Mouse (Mus musculus): ENCODE data around the gene Podxl2. TPM values are rescaled to one million over a fixed set of nuclear protein-coding genes. Genes with fewer than 3 reads are reported as not detected.

Podxl2 gene
- polyA plus RNA-seq, 1 experiment, result 12.5 TPM

DNA sequence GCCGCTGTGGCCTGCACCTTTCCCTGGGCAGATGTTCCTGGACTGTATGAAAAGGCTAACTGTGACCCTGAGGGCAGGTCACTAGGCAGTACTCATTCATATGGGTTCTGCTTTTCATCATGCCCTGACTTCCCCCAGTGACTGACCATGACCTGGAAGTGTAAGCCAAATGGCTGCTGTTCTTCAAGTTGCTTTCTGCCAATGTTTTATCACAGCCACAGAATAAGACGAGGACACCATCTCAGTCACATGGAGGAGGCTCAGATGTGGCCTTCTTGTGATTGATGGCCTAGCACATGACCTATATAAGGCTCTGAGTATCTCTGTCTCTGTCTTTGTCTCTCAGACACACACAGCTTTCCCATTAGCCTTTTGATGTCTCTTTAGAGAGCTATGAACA lies 27.3 kb downstream of the Podxl2 start:
- no peaks in the 10 kb centered on the region for H3K36me3 ChIP-seq (ENCODE audit: control insufficient read depth, insufficient read depth, low read length)
- H3K4me1 ChIP-seq (ENCODE audit: control insufficient read depth, insufficient read depth, low read length), result 0 out of 2 replicates have a peak, but pooled peaks cover 4% of the 10 kb centered on the region
- H3K27me3 ChIP-seq (replicated peaks; ENCODE audit: control insufficient read depth, insufficient read depth, low read length), result no peaks in the 10 kb centered on the region
- no peak overlapping the region for H3K4me3 ChIP-seq (ENCODE audit: insufficient read depth, low read depth, low read length)
- 67% methylated on average over 2 of the region's 2 CpGs for WGBS
- H3K27ac ChIP-seq (ENCODE audit: insufficient read depth, low read depth, low read length), result no peak overlapping the region
- no peak for TF ChIP-seq CTCF (conservative IDR thresholded peaks at IDR 0.05; ENCODE audit: insufficient read depth, insufficient read length, low read depth, low read length)
- no peak for DNase-seq

GRCm38 (mm10) chr6:88844901-88845565 lies 29.8 kb downstream of the Podxl2 start:
- 95% methylated on average over 7 of the region's 7 CpGs for WGBS

GRCm38 (mm10) chr6:88843781-88844725 lies 30.8 kb downstream of the Podxl2 start:
- TF ChIP-seq CTCF (conservative IDR thresholded peaks at IDR 0.05; ENCODE audit: insufficient read depth, insufficient read length, low read depth, low read length) (no peak), POLR2A (IDR thresholded peaks at IDR 0.05; ENCODE audit: low read depth, low read length) (no peak)
- Histone ChIP-seq H3K27ac (ENCODE audit: insufficient read depth, low read depth, low read length) (no peak overlapping the region), H3K4me1 (ENCODE audit: control insufficient read depth, insufficient read depth, low read length) (peaks cover 11% of the 10 kb centered on the region), H3K27me3 (replicated peaks; ENCODE audit: control insufficient read depth, insufficient read depth, low read length) (no peaks in the 10 kb centered on the region), H3K4me3 (ENCODE audit: insufficient read depth, low read depth, low read length) (no peak overlapping the region), H3K36me3 (ENCODE audit: control insufficient read depth, insufficient read depth, low read length) (no peaks in the 10 kb centered on the region)
- no peak for DNase-seq
- WGBS, result 86% methylated on average over 9 of the region's 9 CpGs

More at GRCm38 (mm10) chr6:88844901-88845565, 29.8 kb downstream of the Podxl2 start:
- Histone ChIP-seq H3K27me3 (replicated peaks; ENCODE audit: control insufficient read depth, insufficient read depth, low read length) (no peaks in the 10 kb centered on the region), H3K36me3 (ENCODE audit: control insufficient read depth, insufficient read depth, low read length) (no peaks in the 10 kb centered on the region), H3K4me3 (ENCODE audit: insufficient read depth, low read depth, low read length) (no peak overlapping the region), H3K4me1 (ENCODE audit: control insufficient read depth, insufficient read depth, low read length) (peaks cover 11% of the 10 kb centered on the region), H3K27ac (ENCODE audit: insufficient read depth, low read depth, low read length) (no peak overlapping the region)
- no peak for DNase-seq
- TF ChIP-seq CTCF (conservative IDR thresholded peaks at IDR 0.05; ENCODE audit: insufficient read depth, insufficient read length, low read depth, low read length), result no peak
- TF ChIP-seq POLR2A (IDR thresholded peaks at IDR 0.05; ENCODE audit: low read depth, low read length), result no peak

DNA sequence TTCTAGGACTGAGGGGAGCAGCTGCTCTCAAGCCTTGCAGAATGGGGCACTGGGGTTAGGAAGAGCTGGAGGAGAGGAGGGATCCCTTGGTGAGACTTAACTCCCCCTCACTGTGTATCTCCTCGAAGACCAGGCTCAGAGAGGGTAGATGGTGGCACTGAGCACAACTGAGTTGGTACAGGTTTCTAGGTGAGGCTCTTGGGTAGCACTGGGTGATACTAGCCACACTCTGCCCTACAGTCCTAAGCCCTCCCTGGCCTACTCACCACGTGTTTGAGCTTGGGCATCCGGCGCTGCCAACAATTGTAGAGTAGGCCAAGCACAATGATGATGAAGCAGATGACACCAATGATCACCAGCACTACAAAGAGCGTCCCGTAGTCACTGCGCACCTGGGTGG lies 31.6 kb downstream of the Podxl2 start:
- H3K4me3 ChIP-seq (ENCODE audit: insufficient read depth, low read depth, low read length), result peak overlapping the region; percentile 66
- DNase-seq, result no peak
- no peaks in the 10 kb centered on the region for H3K27me3 ChIP-seq (replicated peaks; ENCODE audit: control insufficient read depth, insufficient read depth, low read length)
- no peaks in the 10 kb centered on the region for H3K36me3 ChIP-seq (ENCODE audit: control insufficient read depth, insufficient read depth, low read length)
- TF ChIP-seq POLR2A (IDR thresholded peaks at IDR 0.05; ENCODE audit: low read depth, low read length), result no peak
- no peak for TF ChIP-seq CTCF (conservative IDR thresholded peaks at IDR 0.05; ENCODE audit: insufficient read depth, insufficient read length, low read depth, low read length)
- no peak overlapping the region for H3K27ac ChIP-seq (ENCODE audit: insufficient read depth, low read depth, low read length)
- WGBS, result 75% methylated on average over 7 of the region's 7 CpGs
- peaks cover 11% of the 10 kb centered on the region for H3K4me1 ChIP-seq (ENCODE audit: control insufficient read depth, insufficient read depth, low read length)

DNA sequence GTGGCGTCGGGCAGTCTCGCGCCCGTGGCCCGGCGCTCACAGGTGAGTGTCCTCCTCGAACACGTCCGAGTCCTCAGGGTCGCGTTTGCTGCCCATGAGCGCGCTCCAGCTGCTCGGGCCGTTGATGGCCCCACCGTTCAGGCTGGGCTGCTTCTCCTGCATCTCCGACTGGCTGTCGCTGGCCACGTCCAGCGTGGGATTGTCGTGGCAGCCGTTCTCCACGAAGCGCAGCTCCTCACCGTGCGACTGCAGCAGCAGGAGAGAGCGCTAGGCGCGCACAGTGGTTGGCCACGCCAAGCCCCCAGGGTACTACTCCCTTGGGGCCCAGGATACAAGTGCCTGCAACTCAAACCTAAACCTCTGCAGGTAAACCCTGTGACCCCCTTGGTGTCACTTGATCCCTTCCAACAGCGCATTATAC lies 32.1 kb downstream of the Podxl2 start:
- TF ChIP-seq CTCF (conservative IDR thresholded peaks at IDR 0.05; ENCODE audit: insufficient read depth, insufficient read length, low read depth, low read length) (no peak), POLR2A (IDR thresholded peaks at IDR 0.05; ENCODE audit: low read depth, low read length) (no peak)
- H3K4me3 ChIP-seq (ENCODE audit: insufficient read depth, low read depth, low read length), result peak overlapping the region; percentile 66
- no peak for DNase-seq
- under 1% methylated on average over 29 of the region's 32 CpGs for WGBS
- H3K36me3 ChIP-seq (ENCODE audit: control insufficient read depth, insufficient read depth, low read length), result no peaks in the 10 kb centered on the region
- no peaks in the 10 kb centered on the region for H3K27me3 ChIP-seq (replicated peaks; ENCODE audit: control insufficient read depth, insufficient read depth, low read length)
- no peak overlapping the region for H3K27ac ChIP-seq (ENCODE audit: insufficient read depth, low read depth, low read length)
- peaks cover 11% of the 10 kb centered on the region for H3K4me1 ChIP-seq (ENCODE audit: control insufficient read depth, insufficient read depth, low read length)

- Histone ChIP-seq H3K27ac (ENCODE audit: insufficient read depth, low read depth, low read length) (peak within 1 kb of the TSS; percentile 81), H3K4me1 (ENCODE audit: control insufficient read depth, insufficient read depth, low read length) (peaks cover 11% of the 10 kb centered on the region), H3K27me3 (replicated peaks; ENCODE audit: control insufficient read depth, insufficient read depth, low read length) (no peaks in the 10 kb centered on the region), H3K4me3 (ENCODE audit: insufficient read depth, low read depth, low read length) (peak within 1 kb of the TSS; percentile 93), H3K36me3 (ENCODE audit: control insufficient read depth, insufficient read depth, low read length) (no peaks in the 10 kb centered on the region)
- TF ChIP-seq CTCF (conservative IDR thresholded peaks at IDR 0.05; ENCODE audit: insufficient read depth, insufficient read length, low read depth, low read length) (peak; percentile 51; the same call in 1 of the 2 replicates), POLR2A (IDR thresholded peaks at IDR 0.05; ENCODE audit: low read depth, low read length) (no peak)
- DNase-seq, result peak; percentile 100
- WGBS, result 1% methylated on average over 71 of the region's 72 CpGs
Measured at GRCm38 (mm10) chr6:88841781-88842689, 32.8 kb downstream of the Podxl2 start, which contains the start of gene Abtb1. Gene Abtb1, minus strand, starts transcription at chr6:88841984.

Data from kidney, adult 2 months (tissue).